Mouse (Mus musculus): Measurements from ENCODE around the gene Ptpn11. TPM values are rescaled to one million over a fixed set of nuclear protein-coding genes. Genes with fewer than 3 reads are reported as not detected.

Gene Ptpn11
- total and polyA plus RNA-seq, 2 experiments from 2014 or later, result 27.9 to 47.5 TPM

GRCm38 (mm10) chr5:121081754-121082153, 109.4 kb downstream of the Ptpn11 start:
- H3K9ac ChIP-seq (replicated peaks; ENCODE audit: low read length), result no peak overlapping the region
- no peak overlapping the region for H3K4me3 ChIP-seq (ENCODE audit: low read length)
- DNase-seq (ENCODE audit: low spot score), result no peak
- no peak overlapping the region for H3K4me2 ChIP-seq (ENCODE audit: low read depth, low read length)
- no peaks in the 10 kb centered on the region; the same call in 1 of the 2 replicates for H3K4me1 ChIP-seq (ENCODE audit: insufficient read depth, low read length)
- no peak for ATAC-seq
- no peak overlapping the region for H3K27ac ChIP-seq
- H3K27me3 ChIP-seq (ENCODE audit: insufficient read depth, low read length), result no peaks in the 10 kb centered on the region
- 81% methylated on average over 5 of the region's 5 CpGs for WGBS
- peak; percentile 31 for TF ChIP-seq CTCF (IDR thresholded peaks at IDR 0.05; ENCODE audit: low read depth)
- no peaks in the 10 kb centered on the region for H3K9me3 ChIP-seq (ENCODE audit: low read length)
- no peaks in the 10 kb centered on the region for H3K36me3 ChIP-seq (ENCODE audit: insufficient read depth, low read length)

Other genes starting within 250 kb of the Ptpn11 start
- 44.3 and 50.7 TPM in 2 replicates for gene Rph3a, start 181.3 kb downstream of the Ptpn11 start, total RNA-seq (2014; rRNA removed)
- 35.2 and 39.4 TPM in 2 replicates for gene Rph3a, start 181.3 kb downstream of the Ptpn11 start, polyA plus RNA-seq (2015; fragmentation: Nextera tagmentation; extraction: Ambion mirVana)
- gene Rpl6, start 13.1 kb upstream of the Ptpn11 start, total RNA-seq (2014; rRNA removed), result 343 and 354 TPM in 2 replicates
- gene Rpl6, start 13.1 kb upstream of the Ptpn11 start, polyA plus RNA-seq (2015; fragmentation: Nextera tagmentation; extraction: Ambion mirVana), result 359 and 380 TPM in 2 replicates
- gene Hectd4, start 28.8 kb upstream of the Ptpn11 start, total RNA-seq (2014; rRNA removed), result 103 and 107 TPM in 2 replicates
- gene Hectd4, start 28.8 kb upstream of the Ptpn11 start, polyA plus RNA-seq (2015; fragmentation: Nextera tagmentation; extraction: Ambion mirVana), result 15.1 and 15.9 TPM in 2 replicates
- 81.9 and 94.4 TPM in 2 replicates for gene Trafd1, start 194.2 kb upstream of the Ptpn11 start, total RNA-seq (2014; rRNA removed)
- gene Trafd1, start 194.2 kb upstream of the Ptpn11 start, polyA plus RNA-seq (2015; fragmentation: Nextera tagmentation; extraction: Ambion mirVana), result 107 and 108 TPM in 2 replicates
- 32.9 and 33.9 TPM in 2 replicates for gene Naa25, start 206.5 kb upstream of the Ptpn11 start, total RNA-seq (2014; rRNA removed)
- gene Naa25, start 206.5 kb upstream of the Ptpn11 start, polyA plus RNA-seq (2015; fragmentation: Nextera tagmentation; extraction: Ambion mirVana), result 37.5 and 38.3 TPM in 2 replicates